In the genomic region with DNA sequence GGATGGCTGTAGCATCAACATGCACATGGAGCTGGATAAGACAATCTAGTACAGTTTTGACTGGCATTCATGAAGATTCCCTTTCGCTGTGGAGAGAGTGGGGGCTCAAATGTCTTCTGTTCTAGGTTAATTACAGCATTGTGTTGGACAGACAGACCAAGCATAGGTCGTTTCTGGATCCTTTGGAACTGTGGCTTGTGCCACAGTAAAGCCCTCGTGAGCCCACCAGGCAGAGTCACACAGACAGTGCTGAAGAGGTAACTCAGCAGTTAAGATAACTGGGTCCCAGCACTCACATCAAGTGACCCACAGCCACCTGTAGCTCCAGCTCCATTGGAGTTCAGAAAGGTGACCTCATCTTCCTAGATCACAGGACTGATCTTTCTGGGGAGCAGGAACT, we compare ENCODE assay signal across 24 mouse cellular contexts. TPM values are rescaled to one million over a fixed set of nuclear protein-coding genes. Genes with fewer than 3 reads are reported as not detected.
A peak's percentile ranks its signal among the peaks of the same experiment; 100 is the strongest.
DNase-seq lines count a peak whose midpoint lies in the region; ATAC-seq and TF ChIP-seq lines count a peak whose summit lies in the region.
"Had no signal": no experiment of that assay in that cellular context is flagged by ENCODE, and none has a peak within 500 bp of the region (broad histone marks: within the 10 kb centered on the region; RNA-seq: fewer than 3 reads in every experiment).

No protein-coding gene starts in this region.

- peak overlapping the region; percentile 26; the same call in 1 of the 2 replicates for H3K27ac ChIP-seq in liver, embryonic 12.5 days
- no peak overlapping the region for H3K27ac ChIP-seq in midbrain, embryonic 11.5 days (ENCODE audit: low read depth, low read length)
- H3K27ac ChIP-seq in midbrain, embryonic 13.5 days: no peak overlapping the region
- H3K27ac ChIP-seq in stomach, postnatal 0 days (replicated peaks): no peak overlapping the region

- no peak for ATAC-seq in liver, embryonic 12.5 days
- no peak for ATAC-seq in midbrain, embryonic 11.5 days (ENCODE audit: low FRiP score)
- ATAC-seq in midbrain, embryonic 13.5 days: no peak
- ATAC-seq in stomach, postnatal 0 days (ENCODE audit: low FRiP score, low TSS enrichment): no peak
- ATAC-seq: activated CD4-positive, CD25-positive, alpha-beta regulatory T cell, adult 4 months; CD4-positive, CD25-positive, alpha-beta regulatory T cell, adult 4 months; Patski had no signal

- H3K36me3 ChIP-seq in liver, embryonic 12.5 days: peaks cover 14% of the 10 kb centered on the region
- no peaks in the 10 kb centered on the region for H3K36me3 ChIP-seq in midbrain, embryonic 11.5 days (ENCODE audit: control insufficient read depth, insufficient read depth, low read length)
- H3K36me3 ChIP-seq in midbrain, embryonic 13.5 days: no peaks in the 10 kb centered on the region
- no peaks in the 10 kb centered on the region for H3K36me3 ChIP-seq in stomach, postnatal 0 days (ENCODE audit: control insufficient read depth, insufficient read depth, low read length)

- TF ChIP-seq CTCF in stomach, postnatal 0 days (IDR thresholded peaks at IDR 0.05; ENCODE audit: low read depth): no peak

- 81% methylated on average over 3 of the region's 3 CpGs for WGBS in liver, embryonic 12.5 days (ENCODE audit: insufficient replicate concordance)
- 94% methylated on average over 3 of the region's 3 CpGs for WGBS in midbrain, embryonic 11.5 days
- 90% methylated on average over 3 of the region's 3 CpGs for WGBS in midbrain, embryonic 13.5 days
- 83% methylated on average over 3 of the region's 3 CpGs for WGBS in stomach, postnatal 0 days

- no peaks in the 10 kb centered on the region for H3K9me3 ChIP-seq in liver, embryonic 12.5 days (replicated peaks)
- no peaks in the 10 kb centered on the region for H3K9me3 ChIP-seq in midbrain, embryonic 11.5 days (ENCODE audit: control insufficient read depth, low read length)
- no peaks in the 10 kb centered on the region for H3K9me3 ChIP-seq in midbrain, embryonic 13.5 days
- H3K9me3 ChIP-seq in stomach, postnatal 0 days (ENCODE audit: control insufficient read depth, low read length): no peaks in the 10 kb centered on the region

- no peak for TF ChIP-seq EP300 in stomach, postnatal 0 days (optimal IDR thresholded peaks at IDR 0.05)

- H3K4me2 ChIP-seq in liver, embryonic 12.5 days: no peak overlapping the region
- no peak overlapping the region for H3K4me2 ChIP-seq in midbrain, embryonic 11.5 days
- H3K4me2 ChIP-seq in midbrain, embryonic 13.5 days (replicated peaks): no peak overlapping the region
- H3K4me2 ChIP-seq in stomach, postnatal 0 days (replicated peaks; ENCODE audit: low read depth): no peak overlapping the region

- no peak overlapping the region for H3K4me3 ChIP-seq in liver, embryonic 12.5 days
- H3K4me3 ChIP-seq in midbrain, embryonic 11.5 days (ENCODE audit: low read depth, low read length): no peak overlapping the region
- no peak overlapping the region for H3K4me3 ChIP-seq in midbrain, embryonic 13.5 days (replicated peaks)
- H3K4me3 ChIP-seq in stomach, postnatal 0 days (ENCODE audit: low read depth, low read length): no peak overlapping the region

- DNase-seq in heart, adult 11 months: peak; percentile 63
- no peak for DNase-seq in heart, postnatal 4 days
- no peak for DNase-seq in liver
- peak; percentile 57 for DNase-seq in midbrain, embryonic 11.5 days (ENCODE audit: low spot score, missing footprints)
- DNase-seq in stomach, postnatal 0 days (ENCODE audit: low spot score): no peak
- DNase-seq in embryo, embryonic 11 days: no peak
- DNase-seq: adrenal gland, adult 2 months; adrenal gland, adult 8-10 months; adrenal gland, postnatal 10 days; adrenal gland, postnatal 14 days; adrenal gland, postnatal 25 days; adrenal gland, postnatal 36 days; B cell, adult 2 months; cerebellum, adult 11 months; cerebellum, adult 11-12 months had no signal

- H3K4me1 ChIP-seq in liver, embryonic 12.5 days: peaks cover 84% of the 10 kb centered on the region
- peaks cover 3% of the 10 kb centered on the region; the same call in 1 of the 2 replicates for H3K4me1 ChIP-seq in midbrain, embryonic 11.5 days (ENCODE audit: control insufficient read depth, insufficient read depth, low read length)
- peaks cover 36% of the 10 kb centered on the region for H3K4me1 ChIP-seq in midbrain, embryonic 13.5 days (replicated peaks)
- H3K4me1 ChIP-seq in stomach, postnatal 0 days (replicated peaks; ENCODE audit: control insufficient read depth, insufficient read depth): peaks cover 4% of the 10 kb centered on the region; the same call in 1 of the 2 replicates

- no peak overlapping the region for H3K9ac ChIP-seq in liver, embryonic 12.5 days
- H3K9ac ChIP-seq in midbrain, embryonic 11.5 days (ENCODE audit: low read length): no peak overlapping the region
- no peak overlapping the region for H3K9ac ChIP-seq in midbrain, embryonic 13.5 days (replicated peaks)
- H3K9ac ChIP-seq in stomach, postnatal 0 days (ENCODE audit: low read length): 0 out of 2 replicates have a peak overlapping the region, but pooled peaks have one; percentile 2

- no peaks in the 10 kb centered on the region for H3K27me3 ChIP-seq in liver, embryonic 12.5 days (replicated peaks)
- H3K27me3 ChIP-seq in midbrain, embryonic 11.5 days (ENCODE audit: control insufficient read depth, insufficient read depth, low read length): no peaks in the 10 kb centered on the region
- H3K27me3 ChIP-seq in midbrain, embryonic 13.5 days: no peaks in the 10 kb centered on the region
- H3K27me3 ChIP-seq in stomach, postnatal 0 days (ENCODE audit: control insufficient read depth, insufficient read depth, low read length): no peaks in the 10 kb centered on the region
- H3K27me3 ChIP-seq: CH12.LX, Patski had no signal

RNA-seq across cellular contexts. Expression of a gene that starts 18.6 kb away (rescaled TPM):
- total RNA-seq in heart, postnatal 4 days (2021): 10 to 100 TPM; 52.1 to 53.3 TPM
- 19.3 and 23.7 TPM in 2 replicates for polyA plus RNA-seq in liver, embryonic 12.5 days (2016; fragmentation: Nextera tagmentation; extraction: Ambion mirVana)
- 21.7 and 23.6 TPM in 2 replicates for polyA plus RNA-seq in midbrain, embryonic 11.5 days (2014; fragmentation: Nextera tagmentation; extraction: Ambion mirVana)
- polyA plus RNA-seq in midbrain, embryonic 13.5 days (2015; fragmentation: Nextera tagmentation; extraction: Ambion mirVana): 17.6 TPM in 2 replicates
- polyA plus RNA-seq in stomach, postnatal 0 days (2015; fragmentation: Nextera tagmentation; extraction: Ambion mirVana): 25.2 and 39.8 TPM in 2 replicates

RNA-seq across cellular contexts. Expression of a gene that starts 58.6 kb away (rescaled TPM):
- total RNA-seq in heart, postnatal 4 days (2021): not detected
- polyA plus RNA-seq in liver, embryonic 12.5 days (2016; fragmentation: Nextera tagmentation; extraction: Ambion mirVana): 3.8 and 3.9 TPM in 2 replicates
- not detected in 2 replicates for polyA plus RNA-seq in midbrain, embryonic 11.5 days (2014; fragmentation: Nextera tagmentation; extraction: Ambion mirVana)
- polyA plus RNA-seq in midbrain, embryonic 13.5 days (2015; fragmentation: Nextera tagmentation; extraction: Ambion mirVana): 0.06 TPM in 1 of 2 replicates, not detected in the other
- 5.4 and 5.7 TPM in 2 replicates for polyA plus RNA-seq in stomach, postnatal 0 days (2015; fragmentation: Nextera tagmentation; extraction: Ambion mirVana)
- total RNA-seq: adrenal gland, adult 18-20 months; adrenal gland, adult 8-10 months; adrenal gland, postnatal 25 days; CH12.LX had no signal
- polyA plus RNA-seq: brain, embryonic 14.5 days; G1E had no signal

Comparison
In these comparisons a context has a peak if more than half of its experiments do, and no peak if none do; other contexts are left out.
1. DNase-seq: peak in heart, adult 11 months (single experiment) and midbrain, embryonic 11.5 days (single experiment); none in heart, postnatal 4 days (single experiment), liver (single experiment), stomach, postnatal 0 days (single experiment) and embryo, embryonic 11 days (single experiment).